Mouse (Mus musculus) limb, embryonic 11.5 days (tissue): ENCODE measurements around the gene Golm1. TPM values are rescaled to one million over a fixed set of nuclear protein-coding genes. Genes with fewer than 3 reads are reported as not detected.

Experiments used
- ATAC-seq: fragments of 200-750 bp; cut with Nextera tagmentation; 2 replicates; pipeline ENCODE4 v1.8.0; 2017; ENCODE audit warnings: low read depth; ENCODE audit not compliant: insufficient number of reproducible peaks, low FRiP score, low TSS enrichment
- DNase-seq: peaks from one replicate; pipeline ENCODE4 v3.0.0-alpha.2; 2015; ENCODE audit warnings: low spot score
- H3K27ac ChIP-seq: fragments of 300-500 bp; sonication (generic); replicated peaks from 2 replicates; pipeline ENCODE4 v1.5.1; 2014; ENCODE audit warnings: low read depth, mild to moderate bottlenecking, low read length
- H3K27me3 ChIP-seq: fragments of 300-500 bp; sonication (generic); 2 replicates; pipeline ENCODE4 v1.6.1; 2014; ENCODE audit warnings: mild to moderate bottlenecking, low read length, mixed read lengths; ENCODE audit not compliant: control insufficient read depth, insufficient read depth
- H3K36me3 ChIP-seq: fragments of 300-500 bp; sonication (generic); 2 replicates; pipeline ENCODE4 v1.6.1; 2014; ENCODE audit warnings: mild to moderate bottlenecking, low read length, moderate library complexity, mixed read lengths; ENCODE audit not compliant: control insufficient read depth, insufficient read depth
- H3K4me1 ChIP-seq: fragments of 300-500 bp; sonication (generic); 2 replicates; pipeline ENCODE4 v1.6.1; 2014; ENCODE audit warnings: low read length, mixed read lengths; ENCODE audit not compliant: control insufficient read depth, insufficient read depth
- H3K4me2 ChIP-seq: fragments of 300-500 bp; sonication (generic); 2 replicates; pipeline ENCODE4 v1.6.1; 2014; ENCODE audit warnings: low read depth, mild to moderate bottlenecking, moderate library complexity; ENCODE audit not compliant: severe bottlenecking
- H3K4me3 ChIP-seq: fragments of 300-500 bp; sonication (generic); 2 replicates; pipeline ENCODE4 v1.5.1; 2014; ENCODE audit warnings: low read depth, low read length
- H3K9ac ChIP-seq: fragments of 300-500 bp; sonication (generic); 2 replicates; pipeline ENCODE4 v1.6.1; 2014; ENCODE audit warnings: mild to moderate bottlenecking, low read length
- H3K9me3 ChIP-seq: fragments of 300-500 bp; sonication (generic); 2 replicates; pipeline ENCODE4 v1.6.1; 2016; ENCODE audit warnings: low read length; ENCODE audit not compliant: control insufficient read depth
- WGBS: fragments of 180-500 bp; shearing (Covaris S2); extraction: QIAGEN DNeasy Blood & Tissue Kit; methylation state at CpG from one replicate; pipeline ENCODE4 v1.1.7; 2014; 5-methylcytosine and 5-hydroxymethylcytosine counted together
- polyA plus RNA-seq: library from polyadenylated mRNA; unstranded; fragments of >200 nt; fragmentation: Nextera tagmentation; extraction: Ambion mirVana; gene quantifications from 2 replicates; pipeline ENCODE4 v1.2.1, GENCODE M21; 2014

Golm1 gene
- polyA plus RNA-seq, 1 experiment from 2014 or later = 67.2 TPM

DNA sequence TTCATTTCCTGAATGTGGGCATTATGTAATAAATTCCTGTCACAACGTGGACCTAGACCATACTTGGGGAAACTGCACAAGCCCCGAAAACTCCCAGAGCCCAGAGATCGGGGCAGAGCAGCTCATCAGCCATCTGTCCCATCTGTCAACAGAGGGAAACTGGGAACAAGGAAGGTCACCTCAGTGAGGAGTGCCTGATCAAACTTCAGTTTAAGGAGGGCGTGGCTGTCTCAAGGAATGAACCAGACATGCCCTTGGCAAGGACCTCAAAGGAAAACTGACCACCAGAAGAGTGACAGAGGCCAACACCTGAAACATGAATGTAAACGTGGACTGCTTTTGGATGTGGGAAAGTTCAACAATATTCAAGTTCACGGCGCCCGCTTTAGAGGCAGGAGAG, 14.2 kb downstream of the Golm1 start:
- H3K4me3 ChIP-seq = no peak overlapping the region
- DNase-seq (no peak), ATAC-seq (no peak)
- no peaks in the 10 kb centered on the region for H3K9me3 ChIP-seq
- H3K27me3 ChIP-seq = no peaks in the 10 kb centered on the region
- peaks cover 27% of the 10 kb centered on the region for H3K36me3 ChIP-seq
- H3K27ac ChIP-seq = no peak overlapping the region
- no peak overlapping the region for H3K4me2 ChIP-seq
- 93% methylated on average over 8 of the region's 8 CpGs for WGBS
- 0 out of 2 replicates have a peak, but pooled peaks cover 4% of the 10 kb centered on the region for H3K4me1 ChIP-seq
- no peak overlapping the region for H3K9ac ChIP-seq

GRCm38 (mm10) chr13:59660371-59660770, 15.2 kb downstream of the Golm1 start:
- DNase-seq = no peak
- no peak overlapping the region for H3K4me2 ChIP-seq
- 91% methylated on average over 3 of the region's 3 CpGs for WGBS
- ATAC-seq = no peak
- no peak overlapping the region for H3K9ac ChIP-seq
- H3K27ac ChIP-seq = no peak overlapping the region
- no peak overlapping the region for H3K4me3 ChIP-seq
- H3K4me1 ChIP-seq = 0 out of 2 replicates have a peak, but pooled peaks cover 4% of the 10 kb centered on the region
- no peaks in the 10 kb centered on the region for H3K27me3 ChIP-seq
- no peaks in the 10 kb centered on the region for H3K9me3 ChIP-seq
- H3K36me3 ChIP-seq = peaks cover 26% of the 10 kb centered on the region

GRCm38 (mm10) chr13:59657781-59658180, 17.8 kb downstream of the Golm1 start:
- Histone ChIP-seq H3K4me2 (no peak overlapping the region), H3K9me3 (no peaks in the 10 kb centered on the region), H3K4me3 (no peak overlapping the region), H3K27ac (no peak overlapping the region), H3K27me3 (no peaks in the 10 kb centered on the region), H3K4me1 (0 out of 2 replicates have a peak, but pooled peaks cover 4% of the 10 kb centered on the region), H3K9ac (no peak overlapping the region), H3K36me3 (peaks cover 12% of the 10 kb centered on the region)
- ATAC-seq (no peak), DNase-seq (no peak)
- 81% methylated on average over 5 of the region's 5 CpGs for WGBS

DNA sequence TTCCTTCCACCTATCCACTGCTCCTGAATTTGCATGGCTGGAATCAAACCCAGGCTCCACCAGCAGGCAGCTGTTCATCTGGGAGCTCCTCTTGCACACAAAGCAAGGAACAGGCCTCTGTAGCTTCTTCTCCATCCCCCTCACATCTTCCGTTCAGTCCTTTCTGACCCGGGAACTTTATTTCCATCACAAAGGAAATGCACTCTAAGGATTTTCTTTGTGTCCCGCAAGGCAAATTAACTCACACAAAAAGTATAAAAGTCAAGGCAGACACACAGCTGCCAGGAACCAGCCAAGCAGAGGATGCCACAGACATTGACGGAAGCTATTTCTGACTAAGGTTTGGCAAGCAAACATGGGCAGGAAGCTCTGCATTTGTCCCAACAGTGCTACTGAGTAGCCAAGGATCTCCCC, 18.6 kb downstream of the Golm1 start:
- peaks cover 12% of the 10 kb centered on the region for H3K36me3 ChIP-seq
- DNase-seq (no peak), ATAC-seq (no peak)
- H3K27me3 ChIP-seq = no peaks in the 10 kb centered on the region
- 0 out of 2 replicates have a peak, but pooled peaks cover 4% of the 10 kb centered on the region for H3K4me1 ChIP-seq
- H3K27ac ChIP-seq = peak overlapping the region; percentile 52; the same call in 1 of the 2 replicates
- no peak overlapping the region for H3K4me2 ChIP-seq
- H3K9ac ChIP-seq = no peak overlapping the region
- no peaks in the 10 kb centered on the region for H3K9me3 ChIP-seq
- no peak overlapping the region for H3K4me3 ChIP-seq
- WGBS = 76% methylated on average over 4 of the region's 4 CpGs

- no peak for ATAC-seq
- no peak overlapping the region for H3K4me2 ChIP-seq
- H3K27ac ChIP-seq = peak overlapping the region; percentile 52; the same call in 1 of the 2 replicates
- DNase-seq = no peak
- WGBS = 69% methylated on average over 10 of the region's 10 CpGs
- no peaks in the 10 kb centered on the region for H3K27me3 ChIP-seq
- H3K4me3 ChIP-seq = no peak overlapping the region
- H3K36me3 ChIP-seq = peaks cover 10% of the 10 kb centered on the region
- 0 out of 2 replicates have a peak, but pooled peaks cover 4% of the 10 kb centered on the region for H3K4me1 ChIP-seq
- no peak overlapping the region for H3K9ac ChIP-seq
- H3K9me3 ChIP-seq = no peaks in the 10 kb centered on the region
These were observed 19.2 kb downstream of the Golm1 start for GRCm38 (mm10) chr13:59656316-59656832.

DNA sequence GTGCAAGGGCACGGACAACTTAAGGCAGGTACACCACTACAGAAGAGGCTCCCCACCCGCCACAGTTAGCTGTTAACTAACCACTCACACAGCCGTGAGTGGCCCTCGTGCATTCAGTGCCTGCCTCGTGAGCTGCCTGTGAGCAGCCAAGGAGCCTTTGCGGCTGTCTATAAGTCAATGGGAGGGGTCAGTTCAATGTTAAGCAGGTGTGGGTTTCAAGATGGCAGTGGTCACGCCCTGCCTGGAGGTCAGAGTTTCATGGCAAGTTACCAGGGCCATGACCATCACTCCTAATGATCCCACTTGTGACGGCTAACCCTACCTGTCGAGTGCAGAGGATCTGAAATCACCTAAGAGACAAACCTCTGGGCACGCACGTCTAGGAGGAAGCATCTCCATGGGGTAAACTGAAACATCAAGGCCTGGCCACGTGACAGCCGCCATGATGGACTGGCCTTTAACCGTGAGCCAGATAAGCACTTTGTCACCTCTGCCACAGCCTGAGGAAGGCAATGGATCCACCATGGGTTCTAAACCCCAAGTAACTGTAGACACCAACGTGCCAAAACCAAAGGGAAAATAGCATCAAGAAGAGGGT, 19.8 kb downstream of the Golm1 start:
- Histone ChIP-seq H3K4me2 (no peak overlapping the region), H3K27me3 (no peaks in the 10 kb centered on the region), H3K27ac (no peak overlapping the region), H3K4me1 (0 out of 2 replicates have a peak, but pooled peaks cover 4% of the 10 kb centered on the region), H3K36me3 (peaks cover 7% of the 10 kb centered on the region; the same call in 1 of the 2 replicates), H3K4me3 (no peak overlapping the region), H3K9ac (no peak overlapping the region), H3K9me3 (no peaks in the 10 kb centered on the region)
- WGBS = 93% methylated on average over 15 of the region's 15 CpGs
- ATAC-seq (no peak), DNase-seq (no peak)

GRCm38 (mm10) chr13:59654465-59654864, 21.1 kb downstream of the Golm1 start:
- H3K27ac ChIP-seq = no peak overlapping the region
- H3K4me1 ChIP-seq = 0 out of 2 replicates have a peak, but pooled peaks cover 4% of the 10 kb centered on the region
- no peak overlapping the region for H3K4me3 ChIP-seq
- WGBS = 92% methylated on average over 5 of the region's 5 CpGs
- H3K27me3 ChIP-seq = no peaks in the 10 kb centered on the region
- DNase-seq (no peak), ATAC-seq (no peak)
- no peak overlapping the region for H3K4me2 ChIP-seq
- H3K36me3 ChIP-seq = peaks cover 8% of the 10 kb centered on the region; the same call in 1 of the 2 replicates
- no peak overlapping the region for H3K9ac ChIP-seq
- H3K9me3 ChIP-seq = no peaks in the 10 kb centered on the region

DNA sequence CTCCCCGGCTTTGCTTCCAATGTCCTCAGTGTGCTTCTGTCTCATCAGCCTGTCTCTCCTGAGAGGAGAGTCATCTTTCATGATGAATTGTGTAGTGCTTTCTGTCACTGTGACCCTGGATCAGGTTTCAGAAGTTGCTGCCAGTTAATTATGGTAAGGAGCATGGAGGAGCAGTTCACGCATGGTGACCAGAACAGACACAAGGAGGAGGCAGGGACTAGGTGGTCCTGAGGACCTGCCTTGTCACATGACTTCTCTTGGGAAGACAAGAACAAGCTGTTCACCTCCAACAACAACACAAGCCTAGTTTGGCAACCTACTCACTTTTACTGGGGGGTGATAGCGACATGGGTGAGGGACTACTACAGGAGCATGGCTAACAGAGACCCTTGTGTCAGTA, 22.5 kb downstream of the Golm1 start:
- ATAC-seq = no peak

More for the DNA sequence above, 22.5 kb downstream of the Golm1 start:
- Histone ChIP-seq H3K27me3 (no peaks in the 10 kb centered on the region), H3K9ac (no peak overlapping the region), H3K4me1 (0 out of 2 replicates have a peak, but pooled peaks cover 4% of the 10 kb centered on the region), H3K4me3 (no peak overlapping the region), H3K9me3 (no peaks in the 10 kb centered on the region), H3K27ac (no peak overlapping the region), H3K4me2 (no peak overlapping the region), H3K36me3 (peaks cover 7% of the 10 kb centered on the region; the same call in 1 of the 2 replicates)
- no peak for DNase-seq
- 73% methylated on average over 3 of the region's 3 CpGs for WGBS
